Mouse (Mus musculus) activated CD4-positive, CD25-positive, alpha-beta regulatory T cell, adult 4 months (primary cell): ENCODE results near the gene Atoh8. TPM values are rescaled to one million over a fixed set of nuclear protein-coding genes. Genes with fewer than 3 reads are reported as not detected.

ENCODE experiments used
- ATAC-seq: one replicate; pipeline ENCODE4 v1.8.0; 2017
- polyA plus RNA-seq, 2 experiments: library from polyadenylated mRNA; unstranded; fragments of 100-300 nt; shearing (Covaris generic); gene quantifications; one replicate each; pipeline ENCODE4 v1.2.1; 2017

Gene Atoh8
- not detected for polyA plus RNA-seq

- ATAC-seq = no peak
These were observed at the start of gene Atoh8 for GRCm38 (mm10) chr6:72235098-72235806. TSS of gene Atoh8 (minus strand) at chr6:72235577.

- ATAC-seq = no peak
These were observed 48.5 kb upstream of the Atoh8 start for GRCm38 (mm10) chr6:72283914-72284313.

GRCm38 (mm10) chr6:72280410-72280998, 45.1 kb upstream of the Atoh8 start:
- ATAC-seq = no peak

- ATAC-seq = no peak
These were observed 44.1 kb upstream of the Atoh8 start for GRCm38 (mm10) chr6:72279505-72279904.

GRCm38 (mm10) chr6:72278835-72279234, 43.5 kb upstream of the Atoh8 start:
- no peak for ATAC-seq

- no peak for ATAC-seq
These were observed 42.3 kb upstream of the Atoh8 start for GRCm38 (mm10) chr6:72277508-72278166.

- no peak for ATAC-seq
These were observed 41.6 kb upstream of the Atoh8 start for GRCm38 (mm10) chr6:72276972-72277441.

GRCm38 (mm10) chr6:72276141-72276540, 40.8 kb upstream of the Atoh8 start:
- ATAC-seq = no peak

GRCm38 (mm10) chr6:72275527-72275926, 40.1 kb upstream of the Atoh8 start:
- no peak for ATAC-seq

GRCm38 (mm10) chr6:72273153-72273552, 37.8 kb upstream of the Atoh8 start:
- no peak for ATAC-seq

- no peak for ATAC-seq
These were observed 36.9 kb upstream of the Atoh8 start for GRCm38 (mm10) chr6:72272161-72272696.

GRCm38 (mm10) chr6:72270952-72271519, 35.7 kb upstream of the Atoh8 start:
- ATAC-seq = no peak

- ATAC-seq = no peak
These were observed 34.9 kb upstream of the Atoh8 start for GRCm38 (mm10) chr6:72270258-72270657.

- no peak for ATAC-seq
These were observed 32.9 kb upstream of the Atoh8 start for GRCm38 (mm10) chr6:72268149-72268847.

GRCm38 (mm10) chr6:72265664-72266063, 30.3 kb upstream of the Atoh8 start:
- ATAC-seq = no peak

- no peak for ATAC-seq
These were observed 28.4 kb upstream of the Atoh8 start for GRCm38 (mm10) chr6:72263679-72264265.

- ATAC-seq = no peak
These were observed 26.4 kb upstream of the Atoh8 start for GRCm38 (mm10) chr6:72261683-72262320.

GRCm38 (mm10) chr6:72260981-72261682, 25.8 kb upstream of the Atoh8 start:
- ATAC-seq = peak; percentile 54

- ATAC-seq = no peak
These were observed 24.1 kb upstream of the Atoh8 start for GRCm38 (mm10) chr6:72259474-72259873.

- ATAC-seq = no peak
These were observed 19.9 kb upstream of the Atoh8 start for GRCm38 (mm10) chr6:72255294-72255693.

- ATAC-seq = no peak
These were observed 19.3 kb upstream of the Atoh8 start for GRCm38 (mm10) chr6:72254588-72255075.
